Mouse (Mus musculus) heart, adult 8-10 months (tissue): ENCODE results near the gene Rasgrf2. TPM values are rescaled to one million over a fixed set of nuclear protein-coding genes. Genes with fewer than 3 reads are reported as not detected.

Experiments
- DNase-seq: peaks from one replicate; pipeline ENCODE4 v3.0.0; 2022; ENCODE audit warnings: low spot score
- total RNA-seq, 4 experiments: library from RNA; stranded (reverse); gene quantifications; 2 replicates each; pipeline ENCODE4 v1.2.4; 2022

Rasgrf2 gene
- total RNA-seq, 4 experiments from 2014 or later: 8.8 to 15.9 (median 12.0) TPM

- no peak for DNase-seq
Observed at GRCm38 (mm10) chr13:92041584-92042563, 89.6 kb downstream of the Rasgrf2 start.

GRCm38 (mm10) chr13:92030364-92031057 is 100.9 kb downstream of the Rasgrf2 start:
- no peak for DNase-seq

- no peak for DNase-seq
Observed at GRCm38 (mm10) chr13:92029666-92030065, 101.8 kb downstream of the Rasgrf2 start.

GRCm38 (mm10) chr13:92027951-92028350 is 103.5 kb downstream of the Rasgrf2 start:
- no peak for DNase-seq

GRCm38 (mm10) chr13:92026651-92027050 is 104.8 kb downstream of the Rasgrf2 start:
- no peak for DNase-seq

- DNase-seq: no peak
Observed at GRCm38 (mm10) chr13:92025124-92025523, 106.3 kb downstream of the Rasgrf2 start.

- DNase-seq: no peak
Observed at GRCm38 (mm10) chr13:92022202-92022601, 109.3 kb downstream of the Rasgrf2 start.

- no peak for DNase-seq
Observed at GRCm38 (mm10) chr13:91996929-91997328, 134.5 kb downstream of the Rasgrf2 start.

GRCm38 (mm10) chr13:91991412-91991811 is 140.0 kb downstream of the Rasgrf2 start:
- no peak for DNase-seq

GRCm38 (mm10) chr13:91990709-91991284 is 140.7 kb downstream of the Rasgrf2 start:
- DNase-seq: peak; percentile 11

- DNase-seq: no peak
Observed at GRCm38 (mm10) chr13:91988378-91988777, 143.1 kb downstream of the Rasgrf2 start.

GRCm38 (mm10) chr13:91986958-91987357 is 144.5 kb downstream of the Rasgrf2 start:
- no peak for DNase-seq

GRCm38 (mm10) chr13:91985915-91986589 is 145.4 kb downstream of the Rasgrf2 start:
- no peak for DNase-seq

GRCm38 (mm10) chr13:91985019-91985418 is 146.4 kb downstream of the Rasgrf2 start:
- no peak for DNase-seq

- DNase-seq: no peak
Observed at GRCm38 (mm10) chr13:91982080-91982479, 149.4 kb downstream of the Rasgrf2 start.

GRCm38 (mm10) chr13:91981414-91981813 is 150.0 kb downstream of the Rasgrf2 start:
- no peak for DNase-seq

GRCm38 (mm10) chr13:91976971-91977370 is 154.5 kb downstream of the Rasgrf2 start:
- no peak for DNase-seq

- no peak for DNase-seq
Observed at GRCm38 (mm10) chr13:91976541-91976940, 154.9 kb downstream of the Rasgrf2 start.

- DNase-seq: no peak
Observed at GRCm38 (mm10) chr13:91974154-91974553, 157.3 kb downstream of the Rasgrf2 start.

- DNase-seq: no peak
Observed at GRCm38 (mm10) chr13:91971246-91971645, 160.2 kb downstream of the Rasgrf2 start.

GRCm38 (mm10) chr13:91956474-91956873 is 175.0 kb downstream of the Rasgrf2 start:
- DNase-seq: no peak

GRCm38 (mm10) chr13:91955646-91956045 is 175.8 kb downstream of the Rasgrf2 start:
- no peak for DNase-seq
